In genomic region chr3:95217255-95218134, GRCm38 (mm10) we compare ENCODE assay signal across 7 mouse cellular contexts. TPM values are rescaled to one million over a fixed set of nuclear protein-coding genes. Genes with fewer than 3 reads are reported as not detected.
A peak's percentile ranks its signal among the peaks of the same experiment; 100 is the strongest.
DNase-seq lines count a peak whose midpoint lies in the region; ATAC-seq and TF ChIP-seq lines count a peak whose summit lies in the region.

Gabpb2 (minus strand) TSS chr3:95217916.

- H3K36me3 ChIP-seq in intestine, postnatal 0 days (ENCODE audit: control insufficient read depth, insufficient read depth): peaks cover 17% of the 10 kb centered on the region
- H3K36me3 ChIP-seq in midbrain, embryonic 12.5 days: peaks cover 52% of the 10 kb centered on the region
- H3K36me3 ChIP-seq in small intestine, adult 2 months (ENCODE audit: control insufficient read depth, insufficient read depth, low read length): peaks cover 15% of the 10 kb centered on the region

- intact Hi-C loops in left cerebral cortex, postnatal 4 days (cut with DNase I): loop anchor here (2.0 kb wide), 1 partner anchor 75 kb away; the partner anchor contains the start of gene Tnfaip8l2

- H3K4me3 ChIP-seq in intestine, postnatal 0 days (ENCODE audit: low read depth, low read length): peak within 1 kb of the TSS; percentile 87
- peak within 1 kb of the TSS; percentile 63 for H3K4me3 ChIP-seq in midbrain, embryonic 12.5 days
- peak within 1 kb of the TSS; percentile 94 for H3K4me3 ChIP-seq in small intestine, adult 2 months (ENCODE audit: low read depth, low read length)

- peak; percentile 46 for TF ChIP-seq POLR2A in small intestine, adult 2 months (IDR thresholded peaks at IDR 0.05; ENCODE audit: low read depth, low read length)

- H3K4me1 ChIP-seq in intestine, postnatal 0 days (replicated peaks; ENCODE audit: control insufficient read depth, insufficient read depth, low read length): 0 out of 2 replicates have a peak, but pooled peaks cover 4% of the 10 kb centered on the region
- H3K4me1 ChIP-seq in midbrain, embryonic 12.5 days: peaks cover 8% of the 10 kb centered on the region
- no peaks in the 10 kb centered on the region; the same call in 1 of the 2 replicates for H3K4me1 ChIP-seq in small intestine, adult 2 months (ENCODE audit: control insufficient read depth, insufficient read depth, insufficient read length, low read length)

- peak within 1 kb of the TSS; percentile 99 for H3K27ac ChIP-seq in intestine, postnatal 0 days (ENCODE audit: low read depth, low read length)
- peak within 1 kb of the TSS; percentile 98 for H3K27ac ChIP-seq in midbrain, embryonic 12.5 days (replicated peaks)
- H3K27ac ChIP-seq in small intestine, adult 2 months (ENCODE audit: insufficient read depth, low read depth, low read length): peak within 1 kb of the TSS; percentile 100

- under 1% methylated on average over 54 of the region's 56 CpGs for WGBS in intestine, postnatal 0 days
- whole genome bisulfite sequencing in midbrain, embryonic 12.5 days: under 1% methylated on average over 56 of the region's 56 CpGs
- WGBS in small intestine, adult 2 months: under 1% methylated on average over 56 of the region's 56 CpGs

- H3K9me3 ChIP-seq in intestine, postnatal 0 days (ENCODE audit: control insufficient read depth): no peaks in the 10 kb centered on the region
- H3K9me3 ChIP-seq in midbrain, embryonic 12.5 days: no peaks in the 10 kb centered on the region

- peak within 1 kb of the TSS; percentile 65 for H3K4me2 ChIP-seq in intestine, postnatal 0 days (replicated peaks; ENCODE audit: low read depth)
- peak within 1 kb of the TSS; percentile 53 for H3K4me2 ChIP-seq in midbrain, embryonic 12.5 days (replicated peaks)

- ATAC-seq in intestine, postnatal 0 days: peak; percentile 86
- ATAC-seq in midbrain, embryonic 12.5 days (ENCODE audit: low FRiP score, low read depth): peak; percentile 89

- H3K27me3 ChIP-seq in intestine, postnatal 0 days (replicated peaks; ENCODE audit: control insufficient read depth, insufficient read depth, low read length): no peaks in the 10 kb centered on the region
- H3K27me3 ChIP-seq in midbrain, embryonic 12.5 days: no peaks in the 10 kb centered on the region
- H3K27me3 ChIP-seq in small intestine, adult 2 months (ENCODE audit: control insufficient read depth, insufficient read depth, low read length): no peaks in the 10 kb centered on the region

- peak; percentile 97 for DNase-seq in adrenal gland, adult 2 months
- DNase-seq in embryo, embryonic 11.5 days (ENCODE audit: low read depth, low spot score): peak; percentile 89
- DNase-seq in gonadal fat pad, adult 2 months (ENCODE audit: low read depth): no peak
- peak; percentile 96 for DNase-seq in left cerebral cortex, postnatal 4 days

- peak; percentile 94 for TF ChIP-seq CTCF in intestine, postnatal 0 days (IDR thresholded peaks at IDR 0.05; ENCODE audit: low read depth)
- TF ChIP-seq CTCF in small intestine, adult 2 months (IDR thresholded peaks at IDR 0.05; ENCODE audit: extremely low read depth, insufficient read length, insufficient replicate concordance, low read depth, low read length): peak; percentile 92

- peak within 1 kb of the TSS; percentile 97 for H3K9ac ChIP-seq in intestine, postnatal 0 days (ENCODE audit: low read depth, low read length)
- H3K9ac ChIP-seq in midbrain, embryonic 12.5 days (replicated peaks): peak within 1 kb of the TSS; percentile 84

RNA-seq across cellular contexts. Expression of gene Gabpb2, which starts in this region (rescaled TPM):
- 10 to 100 TPM; 19.0 to 21.1 TPM for total RNA-seq in adrenal gland, adult 2 months (2021)
- 4.0 and 4.5 TPM in 2 replicates for polyA plus RNA-seq in adrenal gland, adult 2 months (2012; rRNA removed)
- polyA plus RNA-seq in gonadal fat pad, adult 2 months (2012; rRNA removed): 13.2 and 14.2 TPM in 2 replicates
- polyA plus RNA-seq in intestine, postnatal 0 days (2015; fragmentation: Nextera tagmentation; extraction: Ambion mirVana): 3.1 and 4.6 TPM in 2 replicates
- 1 to 10 TPM; 9.0 TPM for total RNA-seq in left cerebral cortex, postnatal 4 days (2021)
- 11.0 and 11.6 TPM in 2 replicates for polyA plus RNA-seq in midbrain, embryonic 12.5 days (2016; fragmentation: Nextera tagmentation; extraction: Ambion mirVana)
- polyA plus RNA-seq in small intestine, adult 2 months (2012; rRNA removed): 2.9 and 7.4 TPM in 2 replicates
